Mouse (Mus musculus) heart, adult 2 months (tissue): ENCODE data around the gene Tsc1.

Experiments used
- CTCF ChIP-seq: fragments of 200-600 bp; IDR thresholded peaks from 2 replicates; pipeline ENCODE4 v1.8.1; 2022; ENCODE audit warnings: antibody characterized with exemption, mild to moderate bottlenecking, moderate library complexity
- EP300 ChIP-seq: fragments of 200-500 bp; IDR thresholded peaks from 2 replicates; pipeline ENCODE4 v1.6.1; 2011; ENCODE audit warnings: low read depth, low read length, control low read depth; ENCODE audit not compliant: insufficient read depth
- POLR2A ChIP-seq: fragments of 200-500 bp; IDR thresholded peaks from 2 replicates; pipeline ENCODE4 v1.6.1; 2011; ENCODE audit warnings: mild to moderate bottlenecking, low read depth, low read length, control low read depth; ENCODE audit not compliant: insufficient read depth

DNA sequence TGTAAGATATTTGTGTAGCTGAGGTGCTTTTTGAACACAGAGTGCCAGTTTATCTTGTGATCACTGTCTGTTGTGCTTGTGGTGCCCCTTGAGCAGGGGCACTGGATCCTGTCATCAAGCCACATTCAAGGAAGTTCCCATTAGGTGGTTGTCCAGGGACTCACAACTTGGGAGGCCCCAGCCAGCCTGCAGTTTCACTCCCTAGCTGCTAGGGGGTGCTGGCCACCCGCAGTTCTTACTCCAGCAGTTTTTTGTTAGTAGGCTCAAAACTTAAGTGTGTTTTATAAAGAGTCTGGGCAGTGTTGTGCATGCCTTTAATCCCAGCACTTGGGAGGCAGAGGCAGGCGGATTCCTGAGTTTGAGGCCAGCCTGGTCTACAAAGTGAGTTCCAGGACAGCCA is 13.3 kb downstream of the Tsc1 start:
- TF ChIP-seq CTCF = peak; percentile 60
- no peak for TF ChIP-seq POLR2A
- no peak for TF ChIP-seq EP300
